Comparison of ENCODE assay signal across 25 mouse cellular contexts in genomic region chr17:80603079-80603625, GRCm38 (mm10). TPM values are rescaled to one million over a fixed set of nuclear protein-coding genes. Genes with fewer than 3 reads are reported as not detected.
DNase-seq lines count a peak whose midpoint lies in the region; ATAC-seq and TF ChIP-seq lines count a peak whose summit lies in the region.
"Had no signal": no experiment of that assay in that cellular context is flagged by ENCODE, and none has a peak within 500 bp of the region (broad histone marks: within the 10 kb centered on the region; RNA-seq: fewer than 3 reads in every experiment).

No protein-coding gene starts in this region.

- DNase-seq in gastrocnemius, postnatal 25 days = peak; percentile 24
- no peak for DNase-seq in gastrocnemius, postnatal 36 days
- peak; percentile 15 for DNase-seq in ES-CJ7 (ENCODE audit: low read depth, low spot score)
- DNase-seq in cerebellum, adult 2 months = peak; percentile 44 to 55
- no peak for DNase-seq in liver, embryonic 11.5 days (ENCODE audit: low spot score)
- no peak for DNase-seq in ovary, adult 18-20 months (ENCODE audit: low spot score)
- no peak for DNase-seq in B cell, adult 2 months
- DNase-seq: gastrocnemius, postnatal 14 days; heart, postnatal 4 days; kidney, adult 8-10 months; kidney, postnatal 25 days; lung, adult 2 months; thymus, postnatal 25 days had no signal

- peaks cover 7% of the 10 kb centered on the region; the same call in 1 of the 2 replicates for H3K9me3 ChIP-seq in E14TG2a.4 (ENCODE audit: low read length)
- no peaks in the 10 kb centered on the region for H3K9me3 ChIP-seq in liver, embryonic 11.5 days (ENCODE audit: control insufficient read depth, low read length)
- H3K9me3 ChIP-seq: heart, embryonic 15.5 days; stomach, embryonic 15.5 days had no signal

- peak overlapping the region; percentile 36 for H3K27ac ChIP-seq in cerebellum, adult 2 months (ENCODE audit: insufficient read depth, low read length)
- no peak overlapping the region for H3K27ac ChIP-seq in liver, embryonic 11.5 days (ENCODE audit: low read depth, low read length)
- H3K27ac ChIP-seq: heart, embryonic 15.5 days; hindbrain, embryonic 14.5 days; limb, embryonic 12.5 days; liver, embryonic 12.5 days; neural tube, embryonic 13.5 days; stomach, embryonic 15.5 days had no signal

- no peak for TF ChIP-seq POLR2A in cerebellum, adult 2 months (IDR thresholded peaks at IDR 0.05; ENCODE audit: borderline replicate concordance, insufficient read depth, low read length)

- peaks cover 37% of the 10 kb centered on the region for H3K4me1 ChIP-seq in E14TG2a.4 (replicated peaks; ENCODE audit: low read depth, low read length)
- peaks cover 8% of the 10 kb centered on the region; the same call in 1 of the 2 replicates for H3K4me1 ChIP-seq in cerebellum, adult 2 months (ENCODE audit: control insufficient read depth, insufficient read depth, low read length)
- no peaks in the 10 kb centered on the region for H3K4me1 ChIP-seq in liver, embryonic 11.5 days (replicated peaks; ENCODE audit: control insufficient read depth, insufficient read depth, low read length)
- H3K4me1 ChIP-seq: heart, embryonic 15.5 days; limb, embryonic 12.5 days; liver, embryonic 12.5 days; neural tube, embryonic 13.5 days; stomach, embryonic 15.5 days had no signal

- ATAC-seq in liver, embryonic 11.5 days (replicated peaks; ENCODE audit: low FRiP score) = no peak
- ATAC-seq: inflammation-experienced regulatory T-cells, adult 6 months; liver, embryonic 12.5 days; midbrain, embryonic 16.5 days had no signal

- no peak for TF ChIP-seq CTCF in E14TG2a.4 (conservative IDR thresholded peaks at IDR 0.05; ENCODE audit: low read length)
- no peak for TF ChIP-seq CTCF in cerebellum, adult 2 months (IDR thresholded peaks at IDR 0.05; ENCODE audit: borderline replicate concordance, insufficient read depth, low read depth, low read length)

- intact Hi-C loops in gastrocnemius, postnatal 36 days (cut with DNase I) = no loop called here

- H3K4me3 ChIP-seq in E14TG2a.4 (replicated peaks; ENCODE audit: low read length) = peak overlapping the region; percentile 24
- no peak overlapping the region for H3K4me3 ChIP-seq in cerebellum, adult 2 months (replicated peaks; ENCODE audit: insufficient read depth, low read depth, low read length)
- no peak overlapping the region for H3K4me3 ChIP-seq in liver, embryonic 11.5 days (ENCODE audit: low read depth, low read length)
- H3K4me3 ChIP-seq: heart, embryonic 15.5 days; limb, embryonic 12.5 days; liver, embryonic 12.5 days; myocyte; neural tube, embryonic 13.5 days; stomach, embryonic 15.5 days had no signal

- WGBS in cerebellum, adult 2 months = 39% methylated on average over 19 of the region's 19 CpGs
- WGBS in liver, embryonic 11.5 days = 93% methylated on average over 19 of the region's 19 CpGs

- H3K27me3 ChIP-seq in E14TG2a.4 (ENCODE audit: insufficient read depth, low read length) = no peaks in the 10 kb centered on the region
- no peaks in the 10 kb centered on the region for H3K27me3 ChIP-seq in cerebellum, adult 2 months (ENCODE audit: control insufficient read depth, insufficient read depth, low read length)
- no peaks in the 10 kb centered on the region for H3K27me3 ChIP-seq in liver, embryonic 11.5 days (replicated peaks; ENCODE audit: control insufficient read depth, insufficient read depth, low read length)
- H3K27me3 ChIP-seq: heart, embryonic 15.5 days; limb, embryonic 12.5 days; liver, embryonic 12.5 days; neural tube, embryonic 13.5 days; stomach, embryonic 15.5 days had no signal

- no peak overlapping the region for H3K4me2 ChIP-seq in liver, embryonic 11.5 days
- H3K4me2 ChIP-seq: heart, embryonic 15.5 days; hindbrain, embryonic 14.5 days; limb, embryonic 12.5 days; liver, embryonic 12.5 days; neural tube, embryonic 13.5 days; stomach, embryonic 15.5 days had no signal

- no peak overlapping the region for H3K9ac ChIP-seq in liver, embryonic 11.5 days (ENCODE audit: low read depth, low read length)
- H3K9ac ChIP-seq: heart, embryonic 15.5 days; hindbrain, embryonic 14.5 days; limb, embryonic 12.5 days; liver, embryonic 12.5 days; neural tube, embryonic 13.5 days; stomach, embryonic 15.5 days had no signal

- peaks cover 76% of the 10 kb centered on the region for H3K36me3 ChIP-seq in E14TG2a.4 (ENCODE audit: insufficient read depth, low read length)
- peaks cover 16% of the 10 kb centered on the region for H3K36me3 ChIP-seq in liver, embryonic 11.5 days (ENCODE audit: control insufficient read depth, insufficient read depth, low read length)

RNA-seq across cellular contexts. Expression of gene Cdkl4, which starts 25.5 kb away (rescaled TPM):
- not detected for total RNA-seq in gastrocnemius, postnatal 25 days (2021)
- total RNA-seq in gastrocnemius, postnatal 36 days (2021) = not detected
- polyA plus RNA-seq in cerebellum, adult 2 months (2012; rRNA removed) = 1.3 and 1.5 TPM in 2 replicates
- polyA plus RNA-seq in liver, embryonic 11.5 days (2014; fragmentation: Nextera tagmentation; extraction: Ambion mirVana) = 0.53 and 0.56 TPM in 2 replicates
- total RNA-seq: common myeloid progenitor, adult 5-6 weeks; megakaryocyte-erythroid progenitor cell, adult 5-6 weeks had no signal

Comparison
In these comparisons a context has a peak if more than half of its experiments do, and no peak if none do; other contexts are left out.
1. DNase-seq: peak in gastrocnemius, postnatal 25 days (single experiment), ES-CJ7 (single experiment) and cerebellum, adult 2 months (2 of 2); none in gastrocnemius, postnatal 36 days (0 of 2), liver, embryonic 11.5 days (single experiment), ovary, adult 18-20 months (single experiment) and B cell, adult 2 months (0 of 2).